Mouse (Mus musculus): ENCODE data around the gene Rai2. TPM values are rescaled to one million over a fixed set of nuclear protein-coding genes. Genes with fewer than 3 reads are reported as not detected.
A peak's percentile ranks its signal among the peaks of the same experiment; 100 is the strongest.
"Not testable (repeated sequence)": the region's sequence is repeated elsewhere in the genome, so short reads cannot be mapped to it uniquely, and the experiment has no call there.

Gene Rai2
- polyA plus RNA-seq, 1 experiment from 2014 or later: 23.5 TPM

DNA sequence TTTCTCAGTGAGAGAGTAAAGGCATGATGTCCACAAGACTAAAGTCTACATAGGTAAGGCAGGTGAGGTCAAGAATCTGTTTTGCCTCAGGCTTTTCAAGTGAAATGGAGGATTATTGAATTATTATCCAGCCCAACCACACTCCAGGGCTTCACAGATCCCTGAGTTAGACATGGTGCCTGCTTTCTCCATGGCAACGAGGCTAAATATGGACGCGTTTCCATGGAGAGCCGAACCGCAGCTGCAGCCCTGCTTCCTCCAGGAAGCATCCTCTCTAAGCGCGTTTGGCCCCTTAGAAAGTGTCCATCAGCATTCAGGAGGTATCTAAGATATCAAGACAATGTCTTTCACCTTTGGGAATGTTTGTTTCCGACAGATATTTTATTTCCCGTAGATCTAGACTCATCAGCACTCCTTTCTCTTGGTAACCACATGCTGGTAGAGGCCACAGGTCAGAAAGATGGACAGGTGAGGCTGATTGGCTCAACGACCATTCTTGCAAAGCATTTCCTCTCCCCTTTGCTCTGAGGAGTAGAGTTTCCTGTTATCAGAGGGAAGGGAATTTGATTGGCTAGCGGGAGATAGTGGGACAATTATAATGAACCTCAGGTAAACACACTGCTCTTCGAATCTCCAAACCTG lies 59.6 kb downstream of the Rai2 start:
- Histone ChIP-seq H3K4me3 (replicated peaks; ENCODE audit: low read length) (no peak overlapping the region), H3K9me3 (ENCODE audit: control insufficient read depth, low read length) (no peaks in the 10 kb centered on the region), H3K4me1 (replicated peaks; ENCODE audit: control insufficient read depth, insufficient read depth, low read length) (0 out of 2 replicates have a peak, but pooled peaks cover 4% of the 10 kb centered on the region), H3K9ac (no peak overlapping the region), H3K27ac (no peak overlapping the region), H3K4me2 (replicated peaks) (no peak overlapping the region), H3K27me3 (ENCODE audit: control insufficient read depth, insufficient read depth, low read length) (peaks cover 23% of the 10 kb centered on the region), H3K36me3 (replicated peaks; ENCODE audit: control insufficient read depth, insufficient read depth) (peaks cover 6% of the 10 kb centered on the region; the same call in 1 of the 2 replicates)
- 37% methylated on average over 12 of the region's 12 CpGs for WGBS
- ATAC-seq (ENCODE audit: low FRiP score) (0 out of 2 replicates have a peak, but pooled peaks have one; percentile 57), DNase-seq (ENCODE audit: low spot score) (no peak)

DNA sequence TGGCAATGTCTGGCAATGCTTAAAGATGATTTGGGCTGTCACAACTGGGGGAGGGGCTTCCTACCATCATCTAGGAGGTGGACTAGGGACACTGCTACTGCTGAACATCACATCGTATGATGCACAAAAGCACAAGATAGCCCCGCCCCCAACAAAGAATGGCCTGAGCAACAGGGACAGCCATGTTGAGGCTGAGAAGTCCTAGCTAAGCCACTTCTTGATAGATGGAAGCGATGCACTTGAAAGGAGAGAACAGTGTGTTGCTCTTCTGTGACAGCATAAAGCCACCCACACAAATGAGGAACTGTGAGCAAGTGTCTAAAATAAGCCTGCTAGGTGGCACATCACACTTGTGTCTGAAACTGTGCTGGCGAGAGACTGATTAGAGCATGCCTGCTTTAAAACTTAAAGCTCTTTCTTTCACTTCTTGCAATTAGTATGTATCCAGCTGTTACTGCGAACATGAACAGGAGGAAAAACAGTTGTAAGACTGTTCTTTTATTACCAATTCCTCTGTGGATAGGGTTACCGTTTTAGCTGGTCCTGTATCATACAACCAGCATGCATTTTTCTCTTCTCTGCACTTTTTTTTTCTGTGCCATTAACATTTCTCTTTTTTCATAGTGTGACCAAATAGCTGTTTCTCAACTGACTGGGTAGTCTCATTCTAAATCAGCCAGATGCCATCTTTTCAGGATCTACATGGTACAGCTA lies 63.6 kb downstream of the Rai2 start:
- ATAC-seq (ENCODE audit: low FRiP score) (no peak), DNase-seq (ENCODE audit: low spot score) (no peak)
- WGBS: 73% methylated on average over 6 of the region's 6 CpGs
- Histone ChIP-seq H3K9me3 (ENCODE audit: control insufficient read depth, low read length) (no peaks in the 10 kb centered on the region), H3K36me3 (replicated peaks; ENCODE audit: control insufficient read depth, insufficient read depth) (peaks cover 6% of the 10 kb centered on the region; the same call in 1 of the 2 replicates), H3K27ac (no peak overlapping the region), H3K4me3 (replicated peaks; ENCODE audit: low read length) (no peak overlapping the region), H3K9ac (no peak overlapping the region), H3K4me2 (replicated peaks) (no peak overlapping the region), H3K27me3 (ENCODE audit: control insufficient read depth, insufficient read depth, low read length) (peaks cover 22% of the 10 kb centered on the region), H3K4me1 (replicated peaks; ENCODE audit: control insufficient read depth, insufficient read depth, low read length) (0 out of 2 replicates have a peak, but pooled peaks cover 4% of the 10 kb centered on the region)

DNA sequence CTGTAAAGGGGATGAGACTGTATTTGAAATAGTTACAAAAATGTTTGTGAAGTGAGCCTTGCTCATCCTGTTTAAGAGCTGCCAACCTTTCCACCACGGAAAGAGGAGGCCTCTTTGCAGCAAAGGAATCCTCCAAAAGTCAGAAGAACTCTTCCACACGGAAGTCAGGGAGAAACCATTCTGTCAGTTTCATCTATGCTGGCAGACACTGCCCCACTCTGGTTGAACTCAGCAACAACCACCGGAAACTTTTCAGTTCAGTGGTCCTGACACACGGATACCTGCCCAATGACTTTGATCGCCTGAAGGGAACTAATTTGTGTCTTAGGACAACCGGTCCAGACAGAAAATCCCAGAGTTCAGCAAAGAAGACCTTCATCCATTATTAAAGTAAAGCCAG lies 73.3 kb downstream of the Rai2 start:
- Histone ChIP-seq H3K9ac (no peak overlapping the region), H3K36me3 (replicated peaks; ENCODE audit: control insufficient read depth, insufficient read depth) (no peaks in the 10 kb centered on the region), H3K9me3 (ENCODE audit: control insufficient read depth, low read length) (no peaks in the 10 kb centered on the region), H3K4me2 (replicated peaks) (no peak overlapping the region), H3K27ac (no peak overlapping the region), H3K27me3 (ENCODE audit: control insufficient read depth, insufficient read depth, low read length) (peaks cover 10% of the 10 kb centered on the region; the same call in 1 of the 2 replicates), H3K4me1 (replicated peaks; ENCODE audit: control insufficient read depth, insufficient read depth, low read length) (no peaks in the 10 kb centered on the region), H3K4me3 (replicated peaks; ENCODE audit: low read length) (no peak overlapping the region)
- 23% methylated on average over 6 of the region's 6 CpGs for WGBS
- ATAC-seq (ENCODE audit: low FRiP score) (no peak), DNase-seq (ENCODE audit: low spot score) (peak; percentile 52)

DNA sequence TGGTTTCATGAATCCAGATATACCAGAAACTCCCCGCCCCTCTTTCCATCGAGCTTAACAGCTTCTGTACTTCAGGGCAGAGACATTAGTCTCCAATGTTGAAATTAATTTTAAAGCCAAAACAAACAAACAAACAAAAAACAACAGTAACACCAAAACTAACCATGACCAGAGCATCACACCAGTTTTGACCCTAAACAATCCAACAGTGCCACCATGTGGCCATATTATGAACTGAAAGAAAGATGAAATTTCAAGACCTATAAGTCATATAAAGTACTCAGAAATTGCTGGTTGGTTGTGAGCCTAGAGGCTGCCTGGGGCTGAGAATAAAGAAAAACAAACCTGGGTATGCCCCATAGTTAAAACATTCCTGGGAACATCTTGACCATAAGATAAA lies 109.3 kb downstream of the Rai2 start:
- H3K9ac ChIP-seq; H3K36me3 ChIP-seq (replicated peaks; ENCODE audit: control insufficient read depth, insufficient read depth); H3K9me3 ChIP-seq (ENCODE audit: control insufficient read depth, low read length); ATAC-seq (ENCODE audit: low FRiP score); H3K27me3 ChIP-seq (ENCODE audit: control insufficient read depth, insufficient read depth, low read length); H3K4me2 ChIP-seq (replicated peaks); H3K4me3 ChIP-seq (replicated peaks; ENCODE audit: low read length); H3K4me1 ChIP-seq (replicated peaks; ENCODE audit: control insufficient read depth, insufficient read depth, low read length); H3K27ac ChIP-seq: not testable (repeated sequence)
- WGBS: 35% methylated on average over 2 of the region's 2 CpGs
- peak; percentile 83 for DNase-seq (ENCODE audit: low spot score)

All from hindbrain, embryonic 14.5 days (tissue).